Mouse (Mus musculus) small intestine, adult 2 months (tissue): ENCODE measurements at regions not wholly inside any gene's neighbourhood (a gene's known extent, or its start where the extent isn't known, plus 50 kb on each side); places are given as distances from the start of the nearest gene placed in this dataset.

Experiments used
- CTCF ChIP-seq: fragments of 200-500 bp; IDR thresholded peaks from 2 replicates; pipeline ENCODE4 v1.5.1; 2012; ENCODE audit warnings: low read depth, mild to moderate bottlenecking, control low read depth, inconsistent platforms, low read length, moderate library complexity, mixed read lengths; ENCODE audit not compliant: insufficient replicate concordance, insufficient read length; ENCODE audit errors: extremely low read depth
- POLR2A ChIP-seq: fragments of 200-500 bp; IDR thresholded peaks from 2 replicates; pipeline ENCODE4 v1.6.1; 2012; ENCODE audit warnings: low read depth, mild to moderate bottlenecking, control low read depth, inconsistent platforms, low read length, moderate library complexity

DNA sequence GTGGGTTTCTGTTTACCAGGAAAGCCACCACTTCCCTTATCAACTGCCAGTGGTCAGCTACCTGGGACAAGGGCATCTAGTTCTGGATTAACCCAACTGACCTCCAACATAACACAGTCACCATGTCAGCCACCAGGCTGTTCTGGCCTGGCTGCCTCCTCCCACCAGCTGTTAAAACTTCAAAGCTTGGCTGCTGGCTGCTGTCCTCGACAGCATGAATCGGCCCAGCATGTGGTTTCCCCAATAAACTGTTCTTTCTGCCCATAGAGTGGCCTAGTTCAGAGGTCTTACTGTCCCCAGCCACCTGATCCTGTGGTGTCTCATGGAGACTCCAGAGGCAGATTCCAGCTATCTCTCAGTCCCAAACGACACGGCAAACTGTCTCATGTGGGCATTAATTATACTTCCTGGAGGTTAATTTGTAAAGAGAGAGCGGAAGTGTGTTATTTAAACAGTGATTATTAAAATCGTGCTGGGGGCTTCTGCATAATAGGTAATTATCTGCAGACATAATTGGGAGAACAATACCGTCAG, 219.7 kb downstream of the Matn1 start:
- TF ChIP-seq CTCF (no peak), POLR2A (no peak)
